Mouse (Mus musculus) naive thymus-derived CD4-positive, alpha-beta T cell, adult 2 months (primary cell): Measurements from ENCODE around the gene Pax3.

Source experiments
- DNase-seq: peaks from one replicate; pipeline ENCODE4 v3.0.0-alpha.2; 2011; ENCODE audit warnings: low read depth

Gene Pax3

DNA sequence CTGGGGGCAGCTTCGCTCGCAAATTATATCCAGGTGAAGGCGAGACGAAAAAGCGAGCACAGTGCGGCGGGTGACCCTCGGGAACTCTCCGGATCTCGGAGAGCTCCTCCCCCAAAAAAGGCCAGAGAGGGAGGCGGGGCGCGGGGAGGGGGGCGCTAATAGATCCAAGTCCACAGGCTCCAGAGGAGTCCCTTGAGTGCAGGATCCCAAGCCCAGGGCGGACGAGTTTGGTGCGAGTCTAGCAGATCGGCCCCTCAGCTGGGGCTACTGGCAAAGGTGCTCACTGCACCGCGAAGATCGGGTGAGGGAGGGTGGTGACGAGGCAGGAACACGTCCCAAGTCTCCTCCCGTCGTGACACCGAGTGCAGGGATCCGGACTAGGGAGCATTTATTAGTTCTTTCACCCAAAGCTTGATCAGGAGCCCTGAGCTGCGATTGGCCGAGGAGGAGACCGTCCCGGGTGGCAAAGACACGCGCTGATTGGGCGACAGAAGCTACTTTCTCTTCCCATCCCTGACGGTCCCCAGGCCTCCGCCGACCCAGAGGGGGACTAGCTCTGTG, at the start of gene Pax3:
Gene Pax3, minus strand, starts transcription at position 384 of the 561 bp plus-strand sequence.
- no peak for DNase-seq

DNA sequence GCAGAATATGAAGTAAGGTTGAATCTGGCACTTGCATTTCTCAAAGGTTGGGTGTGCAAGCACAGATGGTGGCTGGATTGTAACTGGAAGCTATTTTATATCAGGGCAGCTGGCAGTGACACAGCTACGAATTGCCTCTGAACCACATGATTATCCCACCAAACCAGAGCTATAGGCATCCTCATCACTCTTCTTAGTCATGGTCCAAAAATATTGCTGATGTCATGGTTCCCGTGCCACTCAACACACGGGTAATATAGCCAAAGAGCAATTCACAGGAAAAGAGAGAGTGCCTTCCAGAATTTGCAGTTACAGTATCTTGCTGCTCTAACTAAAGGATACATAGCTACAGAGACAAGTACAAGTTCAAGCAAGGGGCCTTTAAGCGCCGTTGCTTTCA, 37.4 kb upstream of the Pax3 start:
- no peak for DNase-seq

DNA sequence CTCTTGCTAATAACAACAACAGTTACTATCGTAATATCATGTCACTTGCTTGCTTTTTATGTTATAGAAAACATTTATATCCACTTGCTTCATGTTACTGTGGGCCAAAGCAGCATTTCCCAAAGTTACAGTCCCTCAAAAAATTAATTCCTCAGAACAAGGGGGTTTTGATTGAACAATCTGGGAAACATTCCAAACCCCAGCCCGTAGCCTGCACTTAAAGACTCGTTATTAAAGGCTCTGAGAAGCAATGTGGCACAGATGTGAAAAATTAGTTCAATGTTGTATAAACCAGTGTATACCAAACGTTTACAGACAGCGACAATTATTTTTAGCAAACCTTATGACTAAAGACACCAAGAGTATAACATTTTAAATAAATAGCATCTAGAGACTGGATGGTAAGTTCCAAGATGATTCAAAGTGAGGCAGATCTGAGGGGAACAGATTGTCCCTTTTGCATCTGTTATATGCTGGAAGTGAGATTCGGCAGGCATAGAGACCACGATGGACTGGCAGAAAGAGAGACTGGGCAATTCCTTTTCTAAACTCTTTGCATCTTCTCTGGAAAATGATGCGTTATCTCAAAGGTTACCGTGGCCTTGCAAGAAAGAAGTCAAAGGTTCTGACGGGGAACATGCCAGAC, 35.1 kb upstream of the Pax3 start:
- DNase-seq, result no peak

DNA sequence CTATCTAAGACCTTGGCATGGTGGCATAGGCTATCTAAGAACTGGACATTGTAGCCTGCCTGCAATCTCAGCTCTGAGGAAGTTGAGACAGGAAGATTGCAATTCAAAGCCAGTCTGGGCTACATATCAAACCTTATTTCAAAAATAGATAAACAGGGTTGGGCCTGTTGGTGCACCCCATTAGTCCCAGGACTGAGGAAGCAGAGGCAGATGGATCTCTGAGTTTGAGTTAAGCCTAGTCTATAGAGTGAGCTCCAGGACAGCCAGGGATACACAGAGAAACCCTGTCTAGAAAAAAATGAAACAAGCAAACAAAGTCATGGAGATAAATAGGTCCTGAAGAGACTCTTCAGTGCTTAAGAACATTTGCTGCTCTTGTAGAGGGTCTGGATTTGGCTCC, 32.9 kb upstream of the Pax3 start:
- DNase-seq, result no peak

DNA sequence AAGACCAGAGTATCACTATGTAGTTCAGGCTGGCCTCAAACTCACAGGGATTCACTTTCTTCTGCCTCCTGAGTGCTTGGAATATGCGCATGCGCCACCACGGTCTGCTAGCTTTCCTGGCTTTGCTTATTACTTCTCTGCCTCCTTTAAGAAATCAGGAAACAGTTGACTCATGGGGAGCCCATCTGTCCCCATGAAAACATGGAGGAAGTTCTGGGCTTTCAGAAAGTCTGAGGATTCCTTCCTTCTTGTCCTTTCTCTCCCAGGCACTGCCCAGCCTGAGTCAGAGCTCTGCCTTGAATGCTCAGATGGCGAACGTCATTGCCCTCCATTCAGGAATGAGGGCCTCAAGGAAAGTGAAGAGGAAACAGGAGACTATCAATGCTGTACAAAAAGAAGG, 31.8 kb upstream of the Pax3 start:
- DNase-seq, result no peak

DNA sequence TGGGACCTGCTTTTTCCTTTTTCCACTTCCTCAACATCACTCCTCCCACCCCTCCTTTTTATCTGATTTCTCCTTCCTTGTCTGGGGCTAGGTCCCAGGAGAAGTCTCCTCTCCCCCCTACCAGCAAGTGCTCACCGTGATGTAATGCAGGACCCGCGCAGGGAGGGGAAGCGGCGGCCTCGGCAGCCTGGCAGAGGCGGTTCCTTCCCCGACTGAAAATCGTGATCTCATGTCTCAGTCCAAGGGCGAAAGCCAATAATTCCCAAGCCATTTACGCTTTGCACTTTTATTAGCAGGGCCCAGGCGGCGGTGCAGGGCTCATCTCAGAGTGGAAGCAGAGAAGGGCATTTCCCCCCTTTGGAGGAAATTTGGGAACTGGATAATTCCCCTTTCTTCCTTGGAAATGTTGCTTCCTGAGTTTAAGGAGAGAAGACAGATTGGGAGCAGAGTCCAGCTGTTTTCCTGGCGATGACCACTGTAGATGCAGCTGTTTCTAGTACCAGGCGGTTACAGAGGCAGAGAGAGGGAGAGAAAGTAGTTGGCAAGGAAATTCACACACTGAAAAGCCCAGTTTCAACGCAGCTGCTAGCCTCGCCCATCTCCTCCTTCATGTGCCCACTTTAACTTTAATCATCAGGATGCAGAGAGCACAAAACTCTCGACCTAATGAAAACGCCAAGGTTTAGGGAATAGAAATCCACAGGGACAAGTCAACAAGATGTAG, 21.3 kb upstream of the Pax3 start:
- no peak for DNase-seq

DNA sequence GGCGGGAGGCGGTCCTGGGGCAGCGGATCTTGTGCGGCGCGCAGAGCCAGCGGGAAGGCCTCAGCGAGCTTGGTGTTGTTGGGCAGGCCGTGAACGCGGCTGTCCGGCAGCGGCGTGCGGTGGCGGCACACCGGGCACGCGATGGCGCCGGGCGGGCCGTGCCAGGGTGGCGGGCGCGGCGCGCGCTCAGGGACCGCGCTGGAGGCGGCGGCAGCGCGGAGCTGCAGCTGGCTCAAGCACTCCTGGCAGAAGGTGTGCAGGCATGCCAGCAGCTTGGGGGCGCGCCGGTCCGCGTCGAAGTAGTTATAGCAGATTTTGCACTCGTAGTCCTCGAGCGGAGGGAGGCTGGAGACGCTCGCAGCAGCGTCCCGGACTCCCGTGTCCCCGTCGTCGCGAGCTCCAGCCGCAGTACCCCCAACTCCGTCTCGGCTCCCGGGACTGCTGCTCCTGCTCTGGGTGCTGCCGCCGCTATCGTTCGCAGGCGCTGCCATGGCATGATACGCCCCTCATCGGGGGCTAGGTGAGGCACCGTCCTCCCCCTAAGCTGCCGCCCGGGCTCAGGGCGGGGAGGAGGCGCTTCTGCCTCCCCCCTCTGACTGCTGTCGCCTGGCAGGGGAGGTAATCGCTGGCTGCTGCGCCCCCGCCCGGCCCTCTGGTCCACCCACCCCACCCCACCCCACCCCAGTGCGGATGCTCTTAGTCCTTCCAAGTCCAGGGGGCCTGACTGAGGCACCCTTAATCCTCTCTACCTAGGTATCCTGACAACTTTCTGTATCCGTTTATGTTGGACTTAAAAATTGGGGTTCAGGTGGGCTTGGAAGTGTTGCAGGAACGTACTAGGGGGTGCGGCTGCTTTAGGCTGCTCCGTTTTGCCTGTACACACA, 20.5 kb upstream of the Pax3 start:
- no peak for DNase-seq

DNA sequence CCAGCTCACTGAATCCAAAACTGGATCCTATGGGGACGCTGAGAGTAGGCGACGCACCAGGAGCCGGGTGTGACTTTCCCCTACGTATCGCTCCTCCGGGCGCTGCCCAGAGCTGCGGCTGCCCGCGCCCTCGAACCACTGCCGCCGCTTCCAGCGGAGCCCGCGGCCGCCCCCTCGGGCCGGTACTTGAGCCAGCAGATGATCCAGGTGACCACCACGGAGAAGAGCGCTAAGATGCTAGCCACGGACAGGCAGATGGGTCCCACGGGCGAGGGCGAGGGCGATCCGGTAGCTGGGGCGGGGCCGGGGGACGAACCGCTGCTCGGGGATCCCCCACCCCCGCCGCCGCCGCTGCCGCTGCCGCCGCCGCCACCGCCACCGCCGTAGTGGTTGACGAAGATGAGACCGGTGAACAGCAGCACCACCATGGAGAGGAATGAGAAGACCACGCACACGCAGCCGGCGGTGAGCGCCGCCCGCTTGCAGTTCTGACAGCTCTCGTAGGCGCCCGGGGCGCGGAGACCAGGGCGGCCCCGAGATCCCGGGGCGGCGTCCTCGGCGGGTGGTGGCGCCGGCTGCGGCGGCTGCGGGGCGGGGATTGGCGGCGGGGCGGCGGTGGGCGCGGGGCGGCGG, 19.7 kb upstream of the Pax3 start:
- DNase-seq, result no peak

DNA sequence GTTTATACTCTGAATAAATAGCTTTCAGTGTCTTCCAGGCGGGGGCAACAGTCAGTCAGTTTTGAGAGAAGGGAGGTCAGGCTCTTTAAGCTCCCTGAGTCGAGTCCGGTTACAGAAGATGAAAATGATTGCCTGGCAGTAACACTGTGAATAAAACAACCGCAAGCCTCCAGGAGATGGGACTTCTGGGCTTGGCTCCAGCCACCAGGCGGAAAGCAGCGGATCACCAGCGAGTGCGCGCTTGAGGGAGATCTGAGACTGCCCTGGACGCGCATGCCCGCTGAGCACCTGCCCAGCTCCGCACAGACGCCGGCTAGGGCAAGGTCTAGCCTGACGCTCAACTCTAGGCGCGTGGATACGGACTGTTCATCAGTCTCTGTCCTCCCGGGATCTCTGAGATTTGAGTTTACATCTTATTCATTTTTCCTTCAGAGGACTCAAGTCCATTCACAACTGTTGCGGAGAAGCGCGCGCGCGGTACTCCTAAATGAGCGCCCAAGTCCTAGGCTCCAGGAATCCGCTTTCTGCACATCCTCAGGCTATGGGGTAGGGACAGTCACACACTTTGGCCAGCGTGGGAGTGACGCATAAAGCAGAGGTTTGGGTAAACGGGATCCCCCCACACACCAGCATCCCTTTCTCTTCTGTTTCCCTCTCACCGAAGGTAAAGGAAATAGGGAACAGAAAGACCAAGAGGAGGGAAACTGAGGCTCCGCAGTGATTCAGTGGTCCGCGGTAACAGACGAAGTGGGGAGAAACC, 19.0 kb upstream of the Pax3 start:
- DNase-seq, result no peak

DNA sequence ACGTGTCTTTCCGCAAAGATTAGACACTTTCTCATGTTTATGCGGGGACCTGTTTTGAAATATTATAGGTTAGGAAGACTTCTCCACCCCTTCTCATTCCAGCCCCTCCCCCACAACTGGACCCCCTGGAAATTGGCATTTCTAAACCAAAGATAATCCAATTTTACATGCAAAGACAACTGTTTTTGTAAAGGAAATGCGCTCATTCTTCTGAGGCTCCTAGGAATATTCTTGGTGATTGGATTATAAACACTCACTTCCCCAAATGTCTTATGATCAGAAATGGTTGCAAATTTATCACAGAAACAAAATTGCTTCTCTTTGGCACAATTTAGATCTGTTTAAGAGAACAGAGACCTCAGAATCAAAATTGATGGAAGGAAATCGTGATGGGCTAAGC, 14.1 kb upstream of the Pax3 start:
- DNase-seq, result no peak

DNA sequence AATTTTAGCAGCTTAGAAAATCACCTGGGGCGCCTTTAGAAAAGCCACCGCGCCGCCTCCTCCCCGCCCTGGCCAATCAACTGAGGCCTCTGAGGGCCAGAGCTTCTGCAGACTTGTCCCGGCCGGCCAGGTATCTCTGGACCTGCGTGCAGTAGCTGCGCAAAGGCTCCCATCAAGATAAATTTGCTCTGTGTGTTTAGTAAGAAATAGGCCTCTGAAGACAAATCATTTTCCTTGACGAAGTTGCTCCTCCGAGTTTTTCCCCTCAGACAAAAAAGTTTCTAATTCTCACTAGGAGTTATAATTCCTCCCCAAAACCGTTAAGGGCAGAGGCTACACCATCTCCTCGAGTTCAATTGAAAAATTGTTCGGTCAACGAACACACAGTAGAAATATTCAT, 13.6 kb upstream of the Pax3 start:
- no peak for DNase-seq

DNA sequence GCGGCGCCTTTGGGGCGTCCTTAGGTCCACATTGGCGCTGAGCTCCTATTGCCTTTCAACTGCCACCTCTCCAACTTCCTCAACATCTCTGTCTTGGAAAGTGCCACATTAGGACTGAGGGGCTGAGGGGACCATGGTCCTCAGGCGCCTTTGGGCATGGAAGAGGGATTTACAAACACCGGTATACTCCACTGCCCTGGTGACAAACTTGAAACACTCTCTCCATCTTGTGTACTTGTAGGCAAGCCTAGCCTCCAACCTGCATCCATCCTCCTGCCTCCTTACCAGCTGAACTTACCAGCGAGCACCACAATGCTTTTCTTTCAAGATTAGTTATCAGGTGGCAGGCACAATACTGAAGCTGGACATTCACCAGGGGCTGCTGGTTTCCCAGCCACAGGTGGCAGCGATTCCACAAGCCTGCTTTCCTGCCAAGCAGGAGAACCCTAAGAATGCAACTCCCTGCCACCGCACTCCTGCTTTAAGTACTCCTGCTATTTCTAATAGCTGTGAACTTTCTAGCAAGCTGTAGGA, 11.4 kb upstream of the Pax3 start:
- no peak for DNase-seq

DNA sequence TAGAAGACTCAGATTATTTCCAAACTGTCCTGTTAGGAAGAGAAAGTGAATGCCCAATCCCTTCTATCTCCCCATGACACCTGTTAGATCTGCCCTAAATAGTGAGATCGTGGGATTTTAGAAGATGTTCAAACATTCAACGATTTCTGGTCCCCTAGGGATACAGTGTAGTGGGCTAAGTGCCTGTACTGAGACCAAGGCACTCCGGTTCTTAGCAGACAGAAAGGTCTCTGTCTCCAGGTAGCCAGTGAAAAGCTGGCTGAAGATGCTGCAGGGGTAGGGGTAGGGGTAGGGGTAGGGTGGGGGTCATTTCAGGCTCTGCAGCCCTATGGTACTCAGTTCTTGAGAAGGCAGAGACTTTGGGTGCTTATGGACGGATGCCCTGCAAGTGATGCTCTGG, 7.4 kb upstream of the Pax3 start:
- DNase-seq, result no peak

DNA sequence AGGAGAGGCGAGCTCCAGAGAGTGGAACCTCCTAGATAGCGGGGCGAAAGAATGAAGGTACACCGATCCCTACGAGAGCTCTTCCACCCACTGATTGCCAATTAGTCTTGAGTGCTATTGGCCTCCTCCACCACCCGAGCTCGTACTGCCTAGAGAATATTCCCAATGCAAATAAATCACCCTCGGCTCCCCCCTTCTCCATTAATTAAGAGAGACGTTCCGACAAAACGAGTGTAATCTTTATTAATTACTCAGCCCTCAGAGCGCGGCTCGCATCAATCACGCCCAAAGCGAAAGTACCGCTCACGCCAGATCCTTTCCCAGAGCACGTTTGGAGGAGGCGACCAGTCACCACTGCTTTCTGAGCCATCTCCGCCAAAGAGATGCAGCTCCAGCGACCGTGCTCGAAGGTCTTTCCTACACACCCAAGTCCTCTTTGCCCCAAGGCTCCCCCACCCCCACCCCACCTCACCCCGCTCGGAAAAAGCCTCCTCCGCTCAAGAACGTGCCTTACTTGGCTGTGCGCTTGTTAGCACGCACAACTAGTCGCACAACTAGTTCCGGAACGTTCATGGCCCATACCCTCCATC, 6.8 kb upstream of the Pax3 start:
- DNase-seq, result no peak

DNA sequence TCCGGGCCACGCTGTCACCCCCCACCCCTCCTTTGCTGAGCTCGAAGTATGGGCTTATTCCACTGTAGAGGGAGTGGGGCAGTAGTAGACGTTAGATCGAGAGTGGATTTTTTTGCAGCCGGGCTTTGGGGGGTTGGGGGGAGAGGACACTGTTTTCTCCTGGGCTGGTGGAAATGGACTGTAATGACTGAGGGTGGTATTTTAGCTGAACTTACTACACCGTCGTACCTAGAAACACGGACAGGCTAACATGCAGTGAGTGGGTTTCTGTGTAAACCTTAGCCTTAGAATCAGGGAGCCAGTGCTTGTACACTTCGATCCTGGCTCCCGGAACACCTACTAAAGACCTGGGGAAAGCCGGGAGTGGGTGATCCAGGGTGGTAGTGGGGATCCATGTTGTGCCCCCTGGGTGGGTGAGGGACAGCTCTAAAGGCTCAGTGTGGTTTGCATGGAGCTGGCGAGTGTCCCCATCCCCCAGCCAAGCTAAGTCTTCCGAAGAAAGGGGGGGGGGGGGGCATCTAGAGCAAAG, 6.2 kb upstream of the Pax3 start:
- no peak for DNase-seq

DNA sequence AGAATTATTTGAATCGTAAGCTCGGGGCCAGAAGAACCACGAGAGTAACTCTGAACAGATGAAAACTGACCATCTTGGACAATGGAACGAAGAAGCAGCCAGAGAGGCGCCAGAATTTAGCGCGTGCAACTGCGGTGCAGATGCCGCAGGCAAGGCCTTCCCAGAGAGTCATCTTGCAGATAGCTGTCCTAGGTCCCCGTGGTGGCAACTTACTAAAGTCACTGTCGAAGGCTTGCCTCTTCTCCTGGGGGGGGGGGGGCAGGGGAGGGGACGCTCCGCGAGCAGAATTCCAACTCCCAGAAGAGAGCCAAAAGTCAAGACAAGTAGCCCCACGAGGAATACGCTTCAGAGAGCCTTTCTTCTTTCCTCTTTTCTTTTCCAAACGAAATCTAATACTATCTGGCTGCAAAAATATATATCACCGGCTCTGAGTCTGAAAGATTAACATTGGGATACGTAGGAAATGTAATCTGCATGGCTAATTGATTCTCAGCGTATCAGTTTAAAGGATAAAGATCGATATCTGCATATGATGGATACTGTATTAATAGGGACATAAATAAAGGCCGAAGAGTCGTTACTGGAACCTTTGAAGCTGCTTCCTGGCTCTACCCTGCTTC, 5.6 kb upstream of the Pax3 start:
- DNase-seq, result no peak

DNA sequence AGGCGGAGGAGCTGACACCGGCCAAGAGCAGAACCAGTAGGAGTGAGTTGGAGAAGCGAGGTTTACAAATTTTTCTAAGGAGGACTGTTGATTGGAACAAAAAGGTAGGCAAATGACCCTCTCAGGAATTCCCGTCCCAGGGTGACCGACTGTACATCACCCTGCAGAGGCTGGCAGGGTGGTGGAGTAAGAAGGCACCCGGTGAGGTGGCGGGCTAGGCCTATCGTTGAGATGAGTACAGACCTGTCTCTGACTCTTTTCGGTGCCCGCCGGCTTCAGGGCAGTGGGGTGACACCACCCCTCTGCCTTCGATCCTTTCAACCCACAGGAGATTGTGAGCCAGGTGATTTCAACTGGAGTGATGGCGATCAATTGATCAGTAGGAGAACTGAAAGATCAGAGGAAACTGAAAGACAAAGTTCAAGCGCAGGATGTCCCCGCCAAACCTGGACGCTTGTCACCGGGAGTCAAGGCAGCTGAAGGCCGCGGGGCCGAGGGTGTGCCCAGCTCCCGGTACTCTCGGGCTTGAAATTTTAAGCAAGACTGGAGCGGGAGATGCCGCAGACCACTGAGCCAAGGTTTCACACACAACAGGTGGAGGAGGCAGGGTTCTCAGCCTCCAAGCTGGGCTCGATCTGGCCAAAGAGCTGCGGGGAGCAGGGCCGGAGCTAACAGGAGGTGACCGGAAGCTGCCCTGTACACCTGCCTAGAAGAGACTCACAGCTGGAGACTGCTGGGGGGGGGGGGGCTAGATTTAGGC, 4.5 kb upstream of the Pax3 start:
- no peak for DNase-seq

DNA sequence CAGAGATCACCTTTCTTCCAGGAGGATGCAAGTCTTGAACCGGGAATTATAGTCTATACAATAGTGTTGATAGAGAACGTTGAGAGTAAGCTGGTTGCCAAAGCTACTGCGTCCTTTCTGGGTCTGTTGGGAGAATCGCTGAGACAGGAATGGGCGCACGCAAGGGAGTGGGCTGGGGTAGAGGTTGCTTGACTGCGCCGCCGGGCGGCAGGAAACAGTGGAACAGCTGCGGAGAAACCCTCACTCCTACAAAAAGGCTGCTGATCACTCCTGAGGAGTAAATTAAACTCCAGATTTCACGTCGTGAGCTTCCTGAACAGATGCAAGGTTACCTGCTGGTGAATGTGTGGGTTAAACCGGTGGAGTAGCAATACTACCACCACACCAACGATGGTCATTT, 3.3 kb upstream of the Pax3 start:
- DNase-seq, result no peak

DNA sequence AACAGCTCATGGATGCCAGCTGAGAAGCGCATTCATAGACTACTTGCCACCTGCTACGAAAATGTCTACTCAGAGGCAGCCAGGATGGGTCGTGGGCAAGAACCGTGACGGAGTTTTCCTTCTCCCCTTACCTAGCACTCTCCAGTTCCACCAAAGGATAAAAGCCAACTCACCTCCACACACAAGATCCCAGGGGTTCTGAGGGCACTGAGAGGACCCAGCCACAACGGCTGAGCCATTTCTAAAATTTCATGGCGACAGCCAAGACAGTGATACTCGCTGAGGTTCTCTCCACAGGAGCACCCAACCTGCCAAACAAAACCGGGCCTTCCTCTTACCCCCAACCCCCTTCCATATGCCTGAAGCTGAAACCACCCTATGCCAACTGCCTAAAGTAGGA, 2.3 kb upstream of the Pax3 start:
- no peak for DNase-seq
